Mouse (Mus musculus): Measurements from ENCODE around the gene Specc1. TPM values are rescaled to one million over a fixed set of nuclear protein-coding genes. Genes with fewer than 3 reads are reported as not detected.

The Specc1 gene
- polyA plus RNA-seq (2015; fragmentation: Nextera tagmentation; extraction: Ambion mirVana): 8.8 and 11.0 TPM in 2 replicates

DNA sequence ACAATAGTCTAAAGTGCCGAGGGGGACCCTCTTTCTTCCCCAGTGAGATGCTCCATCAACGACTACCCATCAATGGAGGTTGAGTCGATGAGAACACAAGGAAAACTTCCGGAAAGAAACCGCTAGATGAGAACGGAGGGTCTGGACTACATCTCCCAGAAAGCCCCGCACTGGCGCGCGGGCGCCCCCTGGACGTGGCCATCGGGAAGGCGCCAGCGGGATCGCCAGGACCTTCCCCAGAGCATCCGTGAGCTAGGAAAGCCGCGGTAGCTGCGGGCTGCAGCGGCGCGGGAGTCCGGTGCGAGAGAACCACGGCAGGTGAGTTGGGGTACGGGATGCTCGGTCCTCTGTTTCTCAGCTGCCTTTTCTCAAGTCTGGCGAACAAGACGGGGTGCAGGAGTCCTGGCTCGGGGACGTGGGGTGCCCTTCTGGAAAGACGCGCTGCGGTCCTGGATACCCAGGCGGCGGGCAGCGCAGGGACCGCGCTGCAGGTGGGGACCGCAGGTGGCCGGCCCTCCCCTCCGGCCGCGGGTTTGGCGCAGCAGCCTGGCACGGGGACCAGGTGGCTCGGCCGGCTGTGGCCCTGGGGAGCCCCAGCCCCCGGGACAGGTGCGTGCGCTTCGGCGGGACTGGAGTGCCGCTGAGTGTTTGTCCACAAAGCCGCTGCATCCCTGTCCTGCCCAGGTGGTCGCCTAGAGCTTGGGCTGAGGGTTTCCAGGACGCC is at the start of gene Specc1:
Gene Specc1 (plus strand): TSS at position 192 of the 724 bp plus-strand sequence.
- Histone ChIP-seq H3K27me3 (peaks cover 26% of the 10 kb centered on the region), H3K9ac (0 out of 2 replicates have a peak within 1 kb of the TSS, but pooled peaks have one; percentile 31), H3K9me3 (no peaks in the 10 kb centered on the region), H3K27ac (no peak within 1 kb of the TSS), H3K4me3 (peak within 1 kb of the TSS; percentile 58), H3K4me2 (peak within 1 kb of the TSS; percentile 100), H3K4me1 (peaks cover 8% of the 10 kb centered on the region), H3K36me3 (no peaks in the 10 kb centered on the region)
- 0% methylated on average over 57 of the region's 58 CpGs for WGBS
- ATAC-seq (ENCODE audit: insufficient number of reproducible peaks, low FRiP score, low TSS enrichment, low read depth): peak; percentile 74; the same call in 1 of the 2 replicates

DNA sequence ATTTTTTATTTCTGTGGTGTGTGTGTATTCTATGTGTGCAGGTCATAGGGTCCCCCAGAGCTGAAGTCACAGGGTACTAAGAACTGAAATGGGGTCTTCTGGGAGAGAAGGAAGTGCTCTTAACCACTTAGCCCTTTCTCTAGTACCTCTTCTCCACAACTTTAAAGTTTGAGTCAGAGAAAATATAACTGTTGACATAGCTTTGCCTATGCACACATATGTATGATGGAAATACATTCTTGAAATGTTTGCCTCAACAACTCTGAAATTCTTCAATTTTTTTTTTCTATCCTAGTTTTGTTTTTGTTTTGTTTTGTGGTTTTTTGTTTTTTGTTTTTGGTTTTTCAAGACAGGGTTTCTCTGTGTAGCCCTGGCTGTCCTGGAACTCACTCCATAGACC is 48.2 kb upstream of the Specc1 start:
- H3K9ac ChIP-seq: no peak overlapping the region
- no peak overlapping the region for H3K4me2 ChIP-seq
- peaks cover 47% of the 10 kb centered on the region for H3K36me3 ChIP-seq
- H3K27me3 ChIP-seq: no peaks in the 10 kb centered on the region
- no peak for ATAC-seq (ENCODE audit: insufficient number of reproducible peaks, low FRiP score, low TSS enrichment, low read depth)
- no peak overlapping the region for H3K27ac ChIP-seq
- no peak overlapping the region for H3K4me3 ChIP-seq
- no peaks in the 10 kb centered on the region for H3K9me3 ChIP-seq
- H3K4me1 ChIP-seq: no peaks in the 10 kb centered on the region

DNA sequence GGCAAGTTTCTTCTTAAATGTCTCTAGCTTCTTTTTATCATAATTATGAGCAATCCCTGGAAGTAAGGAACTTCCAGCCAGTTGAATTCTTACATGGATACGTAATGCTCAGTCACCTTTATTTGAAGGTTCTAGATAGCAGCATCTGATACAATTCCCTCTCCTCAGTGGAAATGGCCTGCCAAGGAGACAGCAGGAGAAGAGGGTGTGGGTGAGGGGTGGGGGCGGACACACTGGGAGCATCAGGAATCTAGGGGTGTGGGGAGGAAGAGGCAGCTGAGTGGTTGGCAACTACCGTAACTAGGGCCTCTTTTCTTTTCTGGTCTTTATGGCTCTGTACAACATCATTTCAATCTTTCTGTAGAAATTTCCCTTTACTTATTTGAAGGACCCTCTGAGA is 36.9 kb upstream of the Specc1 start:
- ATAC-seq (ENCODE audit: insufficient number of reproducible peaks, low FRiP score, low TSS enrichment, low read depth): no peak
- Histone ChIP-seq H3K9ac (no peak overlapping the region), H3K4me1 (no peaks in the 10 kb centered on the region), H3K4me2 (no peak overlapping the region), H3K27me3 (no peaks in the 10 kb centered on the region), H3K9me3 (no peaks in the 10 kb centered on the region), H3K36me3 (peaks cover 23% of the 10 kb centered on the region), H3K27ac (no peak overlapping the region), H3K4me3 (no peak overlapping the region)
- 95% methylated on average over 3 of the region's 3 CpGs for WGBS

DNA sequence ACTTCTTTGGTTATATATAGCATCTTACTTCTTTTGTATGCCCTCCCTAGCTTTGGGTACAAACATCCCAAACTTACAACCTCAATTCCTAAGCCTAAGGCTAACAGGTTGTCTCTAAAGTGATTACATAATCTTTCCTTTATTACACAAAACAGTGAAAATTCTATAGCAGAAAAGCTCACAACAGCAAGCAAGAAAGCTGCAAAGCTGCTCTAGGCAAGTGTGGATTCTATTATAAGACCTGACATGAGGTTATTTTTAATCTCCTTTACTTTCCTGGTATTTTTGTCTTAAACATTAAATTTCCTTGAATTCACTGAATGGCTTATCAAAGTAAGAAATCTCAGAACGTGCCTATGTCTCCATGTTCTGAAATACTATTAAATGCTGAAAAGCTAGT is 33.3 kb upstream of the Specc1 start:
- Histone ChIP-seq H3K36me3 (peaks cover 6% of the 10 kb centered on the region), H3K27ac (no peak overlapping the region), H3K9ac (no peak overlapping the region), H3K4me3 (no peak overlapping the region), H3K9me3 (no peaks in the 10 kb centered on the region), H3K27me3 (no peaks in the 10 kb centered on the region), H3K4me2 (no peak overlapping the region), H3K4me1 (no peaks in the 10 kb centered on the region; the same call in 1 of the 2 replicates)
- ATAC-seq (ENCODE audit: insufficient number of reproducible peaks, low FRiP score, low TSS enrichment, low read depth): no peak
- WGBS: 73% methylated on average over 1 of the region's 1 CpGs

DNA sequence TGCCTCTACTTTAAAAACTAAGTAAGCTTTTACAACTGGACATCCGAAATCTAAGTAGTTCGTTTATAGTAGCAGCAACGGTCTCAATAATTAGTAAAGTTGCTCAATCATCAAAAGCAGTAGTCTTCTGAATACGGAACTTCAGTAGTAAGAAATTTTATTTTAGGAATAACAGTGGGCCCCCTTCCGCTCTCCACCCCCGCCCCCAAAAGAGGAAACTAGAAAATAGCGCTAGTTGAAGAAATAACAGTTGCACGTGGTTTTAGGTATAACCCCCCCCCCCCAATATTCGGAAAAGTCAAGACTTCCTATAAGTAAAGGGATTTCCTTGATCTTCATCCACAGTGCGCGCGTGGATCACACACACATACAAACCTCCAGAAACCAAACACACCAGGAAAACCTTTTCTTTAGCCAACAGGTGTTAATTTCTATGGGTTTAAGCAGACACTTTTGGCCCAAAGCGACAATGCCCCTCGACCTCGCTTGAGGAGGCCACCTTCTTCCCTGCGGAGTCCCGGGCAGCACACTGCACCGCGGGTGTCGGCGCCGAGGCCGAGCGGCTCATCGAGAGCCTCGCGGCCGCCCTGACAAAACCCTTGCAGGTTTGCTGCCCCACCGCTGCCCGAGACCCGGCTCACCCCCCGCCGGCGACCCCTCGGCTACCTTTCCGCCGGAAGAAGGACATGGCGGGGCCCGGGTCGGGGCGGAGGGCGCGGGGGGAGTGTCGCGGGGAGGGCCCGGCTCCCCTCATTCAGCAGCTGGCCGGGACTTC is 27.1 kb upstream of the Specc1 start:
- peak overlapping the region; percentile 88 for H3K4me3 ChIP-seq

DNA sequence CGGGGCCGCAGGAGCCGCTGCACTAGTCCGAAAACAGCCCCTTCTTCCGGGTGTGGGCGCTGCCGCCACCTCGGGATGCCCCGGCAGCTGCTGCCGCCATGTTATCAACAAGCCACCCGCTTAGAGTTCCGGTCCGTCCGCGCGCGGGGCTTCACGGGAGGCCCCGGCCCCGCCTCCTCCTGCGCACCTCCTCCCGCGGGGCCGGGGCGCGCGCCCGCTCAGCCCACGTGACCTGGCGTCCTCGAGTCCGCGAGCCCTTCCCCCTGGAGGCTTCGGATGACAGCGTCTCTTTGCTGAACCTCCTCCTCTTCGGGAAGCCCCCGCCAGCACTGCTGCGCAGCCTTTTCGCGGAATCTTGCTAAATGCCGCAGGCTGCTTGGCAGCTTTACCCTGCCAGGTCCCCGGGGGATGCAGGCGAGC is 26.5 kb upstream of the Specc1 start, which contains the start of gene Akap10:
Gene Akap10 (minus strand): TSS at position 155 of the 420 bp plus-strand sequence.
- peak within 1 kb of the TSS; percentile 87 for H3K9ac ChIP-seq
- peak within 1 kb of the TSS; percentile 88 for H3K4me3 ChIP-seq
- H3K36me3 ChIP-seq: no peaks in the 10 kb centered on the region
- H3K27ac ChIP-seq: peak within 1 kb of the TSS; percentile 92
- no peaks in the 10 kb centered on the region for H3K27me3 ChIP-seq
- no peaks in the 10 kb centered on the region for H3K9me3 ChIP-seq
- peak; percentile 94 for ATAC-seq (ENCODE audit: insufficient number of reproducible peaks, low FRiP score, low TSS enrichment, low read depth)
- H3K4me2 ChIP-seq: peak within 1 kb of the TSS; percentile 58
- WGBS: 1% methylated on average over 43 of the region's 43 CpGs
- peaks cover 13% of the 10 kb centered on the region for H3K4me1 ChIP-seq

More for the DNA sequence above, 27.1 kb upstream of the Specc1 start:
- peak overlapping the region; percentile 92 for H3K27ac ChIP-seq
- H3K27me3 ChIP-seq: no peaks in the 10 kb centered on the region
- no peaks in the 10 kb centered on the region for H3K36me3 ChIP-seq
- peaks cover 13% of the 10 kb centered on the region for H3K4me1 ChIP-seq
- WGBS: 1% methylated on average over 41 of the region's 47 CpGs
- peak overlapping the region; percentile 87 for H3K9ac ChIP-seq
- peak; percentile 77; the same call in 1 of the 2 replicates for ATAC-seq (ENCODE audit: insufficient number of reproducible peaks, low FRiP score, low TSS enrichment, low read depth)
- peak overlapping the region; percentile 49 for H3K4me2 ChIP-seq
- no peaks in the 10 kb centered on the region for H3K9me3 ChIP-seq

DNA sequence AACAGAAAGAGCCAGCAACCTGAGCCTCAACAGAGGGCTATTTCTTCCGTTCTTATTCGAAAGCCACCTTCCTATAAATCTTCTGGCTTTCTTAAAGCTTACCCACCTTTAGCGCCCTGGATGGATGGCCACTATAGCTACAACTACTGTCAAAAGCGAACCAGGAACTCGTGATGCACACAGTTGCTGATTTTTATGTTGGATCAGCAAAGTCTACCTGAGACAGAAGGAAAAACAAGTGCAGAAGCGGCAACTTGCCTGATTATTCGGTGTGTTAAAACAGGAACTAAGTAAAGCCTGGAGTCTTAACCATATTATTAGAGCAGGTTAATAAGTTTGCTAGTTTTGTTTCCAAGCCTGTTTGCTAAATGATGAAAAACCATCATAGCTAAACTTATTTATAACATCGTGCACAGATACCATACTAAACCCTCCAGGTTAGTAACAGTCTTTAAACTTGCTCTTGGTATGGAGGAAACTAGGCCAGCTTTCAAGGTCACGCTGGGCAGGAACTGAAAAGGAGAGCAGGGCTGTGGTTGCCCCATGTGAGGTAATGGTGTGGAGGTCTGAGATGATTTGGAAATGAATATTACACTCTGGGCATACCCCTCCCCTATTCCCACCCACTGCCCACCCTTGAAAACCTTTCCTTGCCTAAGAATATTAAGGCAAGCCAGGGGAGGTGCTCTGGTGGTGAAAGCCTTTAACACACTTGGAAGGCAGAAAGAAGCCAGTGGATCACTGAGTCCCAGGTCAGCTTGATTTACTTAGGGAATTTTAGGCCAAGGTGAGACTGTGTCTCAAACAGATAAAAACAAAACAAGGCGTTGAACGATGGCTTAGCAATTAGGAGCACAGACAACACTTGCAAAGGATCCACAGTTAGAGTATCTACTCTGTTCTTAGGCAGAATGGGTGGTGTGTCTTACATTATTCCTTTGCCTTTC is 25.6 kb upstream of the Specc1 start:
- H3K4me3 ChIP-seq: peak overlapping the region; percentile 88
- H3K4me1 ChIP-seq: peaks cover 13% of the 10 kb centered on the region
- no peak for ATAC-seq (ENCODE audit: insufficient number of reproducible peaks, low FRiP score, low TSS enrichment, low read depth)
- 18% methylated on average over 11 of the region's 11 CpGs for WGBS
- peak overlapping the region; percentile 51 for H3K9ac ChIP-seq
- H3K27ac ChIP-seq: peak overlapping the region; percentile 92
- peak overlapping the region; percentile 58 for H3K4me2 ChIP-seq
- no peaks in the 10 kb centered on the region for H3K9me3 ChIP-seq
- H3K36me3 ChIP-seq: no peaks in the 10 kb centered on the region
- no peaks in the 10 kb centered on the region for H3K27me3 ChIP-seq

DNA sequence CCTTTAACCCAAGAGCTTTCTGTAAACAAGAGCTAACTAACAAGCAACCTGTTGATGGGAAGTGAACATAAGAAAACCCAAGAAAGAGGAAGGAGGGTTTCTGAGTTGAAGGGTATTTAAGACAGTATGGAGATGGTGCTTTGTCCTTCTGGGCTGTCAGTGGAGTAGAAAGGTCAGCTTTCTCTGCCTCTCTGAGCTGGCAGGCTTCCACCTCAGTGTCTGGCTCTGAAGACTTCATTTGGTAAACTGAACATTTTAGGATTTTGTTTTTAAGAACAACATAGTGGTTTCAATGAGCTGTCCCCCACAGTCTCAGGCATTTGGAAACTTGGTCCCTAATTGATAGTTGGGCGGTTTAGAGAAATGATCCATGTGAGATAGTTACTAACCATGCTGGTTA is 18.8 kb upstream of the Specc1 start:
- H3K27me3 ChIP-seq: no peaks in the 10 kb centered on the region
- no peak for ATAC-seq (ENCODE audit: insufficient number of reproducible peaks, low FRiP score, low TSS enrichment, low read depth)
- H3K9me3 ChIP-seq: no peaks in the 10 kb centered on the region
- no peak overlapping the region for H3K4me2 ChIP-seq
- WGBS: 86% methylated on average over 1 of the region's 1 CpGs
- H3K27ac ChIP-seq: no peak overlapping the region
- no peaks in the 10 kb centered on the region for H3K36me3 ChIP-seq
- H3K9ac ChIP-seq: no peak overlapping the region
- H3K4me1 ChIP-seq: no peaks in the 10 kb centered on the region
- H3K4me3 ChIP-seq: no peak overlapping the region

DNA sequence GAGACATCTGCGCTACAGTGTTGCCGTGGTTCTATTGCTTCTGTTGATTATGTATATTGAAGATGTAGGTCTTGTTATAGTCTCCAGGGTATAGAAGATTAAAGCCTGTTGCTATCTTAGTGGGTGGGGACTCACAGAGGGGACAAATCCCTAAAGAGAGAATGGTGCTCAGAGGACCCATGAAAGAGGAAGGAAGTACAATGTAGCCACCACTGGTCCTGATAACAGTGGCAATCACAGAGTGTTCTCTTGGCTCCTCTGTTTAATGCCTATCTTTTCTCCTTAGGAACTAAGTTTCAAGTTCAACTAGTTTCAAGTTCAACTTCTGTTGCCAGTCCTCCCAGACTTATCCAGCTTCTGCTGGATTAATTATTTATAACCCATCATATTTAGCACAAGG is 13.7 kb upstream of the Specc1 start:
- ATAC-seq (ENCODE audit: insufficient number of reproducible peaks, low FRiP score, low TSS enrichment, low read depth): no peak
- H3K4me2 ChIP-seq: no peak overlapping the region

DNA sequence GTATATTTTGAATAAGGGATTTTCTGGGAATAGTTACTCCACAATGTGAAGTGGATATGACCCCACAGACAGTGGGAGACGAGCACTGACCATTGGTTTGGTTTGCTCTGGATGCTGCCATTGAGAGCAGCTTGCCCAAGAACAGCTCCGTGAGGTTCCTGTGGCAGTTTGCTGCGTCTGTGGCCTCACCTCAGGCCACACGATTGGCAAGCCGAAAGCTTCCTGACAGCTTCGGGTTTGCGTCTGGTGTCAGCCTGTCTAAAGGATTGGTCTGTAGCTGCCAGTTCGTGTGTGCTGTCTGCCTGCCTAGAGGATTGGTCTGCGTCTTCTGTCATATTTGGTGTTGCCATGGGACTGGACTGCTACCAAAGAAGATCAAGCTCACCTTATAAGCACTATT is 12.1 kb upstream of the Specc1 start:
- Histone ChIP-seq H3K9ac (no peak overlapping the region), H3K27me3 (no peaks in the 10 kb centered on the region), H3K4me1 (no peaks in the 10 kb centered on the region), H3K9me3 (no peaks in the 10 kb centered on the region), H3K4me2 (no peak overlapping the region), H3K36me3 (no peaks in the 10 kb centered on the region), H3K4me3 (no peak overlapping the region), H3K27ac (no peak overlapping the region)
- no peak for ATAC-seq (ENCODE audit: insufficient number of reproducible peaks, low FRiP score, low TSS enrichment, low read depth)
- WGBS: 84% methylated on average over 9 of the region's 9 CpGs

More for the DNA sequence above, 13.7 kb upstream of the Specc1 start:
- 82% methylated on average over 2 of the region's 2 CpGs for WGBS
- Histone ChIP-seq H3K9ac (no peak overlapping the region), H3K36me3 (no peaks in the 10 kb centered on the region), H3K4me1 (no peaks in the 10 kb centered on the region), H3K4me3 (no peak overlapping the region), H3K9me3 (no peaks in the 10 kb centered on the region), H3K27ac (no peak overlapping the region), H3K27me3 (no peaks in the 10 kb centered on the region)

DNA sequence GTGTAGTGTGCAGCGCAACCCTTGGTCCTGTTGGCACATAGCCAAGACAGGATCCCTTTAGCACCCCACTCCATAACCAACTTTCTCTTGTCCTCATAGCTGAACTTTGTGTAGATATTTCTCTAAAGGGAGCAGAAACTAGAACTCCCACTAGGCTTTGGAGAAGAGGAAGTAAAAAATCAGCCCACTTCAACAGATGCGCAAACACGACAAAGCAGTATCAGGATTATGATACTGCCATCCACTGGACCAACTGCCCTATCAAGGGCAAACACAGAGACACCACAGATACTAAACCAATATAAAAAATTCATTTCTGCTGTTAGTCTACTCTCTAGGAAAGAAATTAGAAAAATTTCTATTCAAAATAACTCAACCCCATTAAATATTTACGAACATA is 10.0 kb upstream of the Specc1 start:
- no peak for ATAC-seq (ENCODE audit: insufficient number of reproducible peaks, low FRiP score, low TSS enrichment, low read depth)
- Histone ChIP-seq H3K9me3 (no peaks in the 10 kb centered on the region), H3K36me3 (no peaks in the 10 kb centered on the region), H3K4me1 (no peaks in the 10 kb centered on the region), H3K27ac (no peak overlapping the region), H3K27me3 (no peaks in the 10 kb centered on the region), H3K9ac (no peak overlapping the region), H3K4me3 (no peak overlapping the region), H3K4me2 (no peak overlapping the region)
- WGBS: 95% methylated on average over 4 of the region's 4 CpGs

Data from limb, embryonic 15.5 days (tissue).